Mouse (Mus musculus): ENCODE data around the gene Ivns1abp.
A peak's percentile ranks its signal among the peaks of the same experiment; 100 is the strongest.
"Not testable (repeated sequence)": the region's sequence is repeated elsewhere in the genome, so short reads cannot be mapped to it uniquely, and the experiment has no call there.

The Ivns1abp gene

DNA sequence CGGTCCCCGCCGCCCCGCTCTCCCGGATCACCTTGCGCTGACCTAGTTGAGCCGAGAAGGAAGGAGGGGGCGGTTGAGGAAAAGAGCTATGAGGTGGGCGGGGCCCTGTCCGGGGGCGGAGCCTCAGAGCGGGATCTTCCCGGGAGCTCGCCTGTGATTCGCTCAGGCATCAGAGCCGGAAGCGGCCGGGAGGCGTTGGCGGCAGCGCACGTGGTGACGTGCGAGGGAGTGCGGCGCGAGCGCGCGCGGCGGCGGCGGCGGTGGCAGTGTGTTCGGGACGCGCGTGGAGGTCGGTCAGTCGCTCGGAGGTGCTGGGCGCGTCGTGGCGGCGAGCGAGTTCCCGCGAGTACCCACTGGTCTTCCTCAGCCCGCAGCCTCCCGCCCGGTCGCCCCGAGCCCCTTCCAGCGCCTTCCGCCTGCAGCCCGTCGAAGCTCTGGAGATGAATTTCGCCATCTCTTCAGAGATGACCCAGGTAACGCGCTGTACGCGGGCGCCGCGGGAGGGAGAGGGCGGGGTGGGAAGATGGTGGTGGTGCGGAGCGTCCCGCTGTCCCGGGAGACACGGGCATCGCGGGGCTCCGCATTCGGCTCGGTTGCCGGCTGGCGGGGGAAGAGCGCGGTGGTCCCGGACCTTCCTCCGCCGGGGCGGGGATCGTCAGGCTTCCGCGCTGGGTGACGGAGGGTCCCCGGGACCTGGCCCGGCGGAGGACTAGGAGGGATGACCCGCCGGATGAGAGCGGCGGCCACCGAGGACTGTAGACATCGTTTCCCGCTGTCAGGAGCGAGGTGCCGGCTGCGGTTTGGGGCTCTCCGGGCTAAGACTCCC is at the start of gene Ivns1abp:
Gene Ivns1abp, plus strand, starts transcription at position 195 of the 826 bp plus-strand sequence.
- DNase-seq, result peak; percentile 99

DNA sequence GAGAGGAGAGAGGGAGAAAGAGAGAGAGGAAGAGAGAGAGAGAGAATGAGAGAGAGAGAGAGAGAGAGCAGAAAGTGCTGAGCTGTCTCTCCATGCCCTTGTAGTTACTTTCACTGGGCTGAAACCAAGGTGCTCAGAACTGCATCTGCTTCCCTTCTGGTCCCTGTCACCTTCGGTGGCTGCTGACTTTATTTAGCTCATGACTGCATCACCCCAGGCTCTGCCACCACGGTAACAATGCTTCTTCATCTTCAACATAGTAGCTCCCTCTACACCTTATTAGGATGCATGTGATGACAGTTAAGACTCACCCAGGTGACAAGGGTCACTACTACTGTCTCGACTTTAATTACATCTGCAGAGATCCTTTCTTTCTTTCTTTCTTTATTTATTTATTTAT is 48.8 kb upstream of the Ivns1abp start:
- no peak for DNase-seq

- no peak for DNase-seq
Measured at GRCm38 (mm10) chr1:151296621-151297020, 47.7 kb upstream of the Ivns1abp start.

DNA sequence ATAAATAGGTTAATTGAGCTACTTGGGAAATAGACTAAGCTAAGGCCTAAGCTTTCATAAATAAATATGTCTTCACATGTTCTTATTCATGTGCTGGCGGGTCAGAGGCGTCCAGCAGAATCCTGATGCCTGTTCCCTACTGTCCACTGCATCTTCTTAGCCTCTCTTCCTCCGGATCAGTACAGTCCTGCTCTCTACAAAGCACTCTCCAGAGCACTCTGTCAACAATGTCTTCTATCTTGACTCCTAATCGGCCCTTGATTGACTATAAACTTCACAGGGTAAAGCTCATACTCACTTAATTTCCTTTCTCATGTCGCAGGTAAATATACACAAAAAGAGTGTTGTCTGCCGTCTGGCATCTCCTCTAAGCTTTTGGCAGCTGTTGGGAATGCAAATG is 47.3 kb upstream of the Ivns1abp start:
- no peak for DNase-seq

DNA sequence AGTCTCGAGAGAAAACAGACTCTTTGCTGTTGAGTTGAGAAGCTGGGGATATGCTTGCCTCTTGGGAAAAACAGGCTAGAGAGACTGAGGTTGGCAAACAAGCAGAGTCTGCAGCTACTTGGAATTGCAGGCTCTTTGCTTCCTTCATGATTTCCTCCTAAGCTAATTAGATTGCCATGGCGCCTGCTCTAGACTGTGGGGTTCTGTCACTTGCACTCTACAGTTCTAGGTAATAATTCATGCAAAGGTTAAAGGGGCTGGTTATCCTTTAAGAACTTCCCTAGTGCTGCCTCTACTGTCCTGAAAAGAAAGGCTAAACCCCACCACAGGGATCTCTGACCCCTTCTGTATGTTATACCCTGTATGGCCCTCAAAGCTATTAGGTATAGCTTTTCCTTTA is 46.7 kb upstream of the Ivns1abp start:
- DNase-seq, result no peak

DNA sequence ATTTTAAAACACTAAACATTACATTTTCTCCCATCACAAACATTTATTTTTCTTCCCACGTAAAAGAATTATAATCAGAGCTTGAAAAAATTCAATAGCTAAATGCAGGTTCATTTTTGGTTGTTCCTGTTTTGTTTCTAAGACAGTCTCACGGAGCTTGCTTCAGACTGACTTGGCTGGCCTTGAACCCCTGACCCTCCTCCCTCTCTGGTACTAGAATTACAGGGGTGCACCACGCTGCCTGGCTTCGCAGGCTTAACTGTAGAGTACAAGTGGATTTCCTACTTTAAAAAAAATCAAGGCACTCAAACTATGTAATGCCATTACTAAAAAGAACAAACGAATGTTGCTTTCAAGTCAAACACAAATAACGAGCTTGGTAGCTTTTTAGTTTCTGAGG is 42.8 kb upstream of the Ivns1abp start:
- no peak for DNase-seq

DNA sequence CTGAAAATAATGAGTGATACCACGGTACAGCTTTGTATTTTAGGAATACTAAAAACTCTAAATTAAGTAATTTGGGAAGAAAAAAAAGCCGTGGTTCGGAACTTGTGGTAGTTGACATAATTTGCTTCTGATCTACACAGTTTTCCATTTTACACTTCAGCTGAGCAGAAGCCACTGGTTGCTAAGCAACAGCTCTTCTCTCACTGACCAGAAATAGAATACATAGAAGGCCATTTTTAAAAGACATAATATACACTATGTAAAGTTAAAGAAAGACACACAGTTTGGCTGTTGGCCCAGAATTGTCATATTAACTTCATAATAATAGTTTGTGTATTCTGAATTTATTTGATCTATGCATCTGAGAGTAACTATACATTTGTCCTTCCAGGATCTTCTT is 42.4 kb upstream of the Ivns1abp start:
- DNase-seq, result no peak

DNA sequence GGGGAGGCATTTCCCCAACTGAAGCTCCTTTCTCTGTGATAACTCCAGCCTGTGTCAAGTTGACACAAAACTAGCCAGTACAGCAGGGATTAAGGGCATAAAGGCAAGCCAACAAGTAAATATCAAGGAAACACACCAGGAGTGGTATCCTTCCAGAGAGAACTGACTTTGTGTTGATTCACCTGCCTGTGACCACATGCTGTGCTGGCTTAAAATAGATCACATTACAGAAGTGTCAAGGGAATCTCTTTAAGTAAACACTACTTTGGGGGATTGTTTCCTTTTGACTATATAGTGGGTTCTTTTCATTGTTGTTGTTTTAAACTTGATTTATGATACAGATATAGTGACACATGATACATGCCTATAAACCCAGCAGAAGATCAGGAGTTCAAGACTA is 41.0 kb upstream of the Ivns1abp start:
- no peak for DNase-seq

- not testable (repeated sequence) for DNase-seq
Measured at GRCm38 (mm10) chr1:151305001-151305400, 39.3 kb upstream of the Ivns1abp start.

DNA sequence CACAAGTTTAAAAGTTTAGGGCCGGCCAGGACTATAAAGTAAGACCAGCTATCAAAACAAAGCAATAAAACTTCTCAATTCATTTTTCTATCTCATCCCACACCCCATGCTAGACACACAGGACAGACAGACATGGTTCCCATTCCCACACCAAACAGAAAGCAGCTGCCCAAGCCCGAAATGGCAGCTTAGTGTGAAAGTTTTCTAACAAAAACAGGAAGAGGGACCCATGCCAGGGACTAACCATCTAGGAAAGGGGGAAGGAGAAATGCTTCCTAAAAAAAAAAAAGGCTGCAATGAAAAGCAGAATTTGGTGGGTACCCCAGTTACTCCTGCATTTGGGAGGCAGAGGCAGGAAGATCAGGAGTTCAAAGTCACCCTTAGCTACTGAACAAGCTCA is 37.2 kb upstream of the Ivns1abp start:
- DNase-seq, result no peak

DNA sequence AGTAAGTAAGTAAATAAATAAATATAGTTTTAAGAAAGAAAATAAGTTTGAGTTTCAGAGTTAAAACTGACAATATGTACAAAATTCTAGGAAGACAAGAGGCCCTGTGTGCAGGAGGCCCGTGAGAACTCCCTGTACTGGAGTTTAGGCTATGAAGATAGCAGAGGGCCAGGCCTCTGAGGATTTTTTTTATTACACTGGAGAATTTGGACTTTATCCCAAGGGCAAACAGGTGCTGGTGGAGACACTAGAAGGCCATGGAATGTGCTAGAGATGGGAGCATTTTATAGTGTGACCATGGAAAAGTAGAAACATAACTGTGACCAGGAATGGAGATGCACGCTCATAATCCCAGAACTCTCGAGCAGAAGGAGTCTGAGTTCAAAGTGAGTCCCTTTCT is 36.5 kb upstream of the Ivns1abp start:
- peak in 1 of 2 experiments; percentile 45 for DNase-seq

GRCm38 (mm10) chr1:151308508-151308907 is 35.8 kb upstream of the Ivns1abp start:
- no peak for DNase-seq

DNA sequence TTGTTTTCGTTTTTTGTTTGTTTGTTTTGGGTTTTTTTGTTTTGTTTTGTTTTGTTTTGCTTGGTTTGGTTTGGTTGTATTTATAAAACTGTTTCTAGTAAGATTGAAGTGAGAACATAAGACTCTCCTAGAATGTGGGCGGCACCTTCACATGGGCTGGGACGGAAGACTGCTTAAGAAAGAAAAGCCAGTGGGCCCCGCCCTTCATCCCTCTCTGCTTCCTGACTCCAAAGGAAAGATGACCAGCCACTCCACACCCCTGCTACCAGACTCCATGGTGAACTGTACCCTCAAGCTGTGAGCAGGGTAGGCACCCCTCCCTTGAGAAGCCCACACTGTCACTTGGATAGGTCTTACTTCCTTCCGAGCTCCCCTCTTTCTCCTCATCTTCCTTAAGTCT is 33.8 kb upstream of the Ivns1abp start:
- no peak for DNase-seq

DNA sequence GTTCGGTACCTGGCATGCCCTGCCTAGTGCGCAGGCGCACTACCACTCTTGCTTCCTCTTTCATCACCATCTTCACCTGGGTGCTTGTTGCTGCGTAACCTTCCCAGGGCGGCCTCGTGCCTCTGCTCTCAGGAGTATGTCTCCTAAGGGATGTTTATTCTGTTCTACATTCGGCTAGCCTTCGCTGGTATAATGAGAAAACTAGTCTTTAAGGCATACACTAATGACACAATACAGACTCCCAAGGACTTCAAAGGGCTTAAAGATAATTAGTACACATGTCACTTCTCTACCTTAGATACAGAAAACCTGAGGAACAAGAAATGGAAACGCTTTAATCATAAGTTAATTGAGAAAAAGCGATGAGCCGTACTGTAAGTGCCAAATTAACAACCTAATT is 32.9 kb upstream of the Ivns1abp start:
- DNase-seq, result no peak

DNA sequence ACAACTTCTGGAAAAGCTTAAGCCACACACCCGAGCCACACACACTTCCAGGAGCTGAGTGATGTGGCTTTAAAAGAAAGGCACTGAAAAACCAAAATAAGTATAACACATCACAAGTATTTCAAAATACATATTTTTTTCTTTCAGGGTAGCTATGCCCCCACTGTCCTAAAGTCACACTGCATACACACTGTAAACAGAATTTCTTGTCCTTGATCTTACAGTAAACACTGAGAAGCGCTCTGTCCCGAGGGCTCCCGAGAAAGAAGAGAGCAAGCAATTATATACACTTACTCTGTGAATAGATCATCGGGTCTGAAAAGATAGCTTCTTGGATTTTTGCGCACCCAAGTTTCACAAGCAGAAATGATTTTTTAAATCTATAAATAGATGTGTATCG is 25.0 kb upstream of the Ivns1abp start:
- DNase-seq, result no peak

GRCm38 (mm10) chr1:151320408-151320807 is 23.9 kb upstream of the Ivns1abp start:
- no peak for DNase-seq

DNA sequence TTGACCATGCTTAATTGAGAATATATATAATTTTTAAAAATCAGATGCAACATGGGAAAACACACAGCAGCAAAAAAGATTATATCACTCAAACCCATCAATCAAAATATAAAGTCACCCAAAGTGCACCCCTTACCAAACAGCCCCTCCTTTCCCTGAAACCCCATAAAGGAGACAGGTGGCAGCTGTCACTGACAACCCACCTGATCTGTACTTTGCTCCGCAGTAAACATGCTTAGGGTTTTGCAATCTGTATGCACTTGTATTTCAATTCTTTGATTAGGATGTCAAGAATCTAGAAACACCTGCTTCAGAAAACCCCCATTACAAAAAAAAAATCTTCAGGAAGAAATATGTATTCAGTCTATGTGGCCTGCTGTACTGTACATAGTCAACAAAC is 18.9 kb upstream of the Ivns1abp start:
- DNase-seq, result no peak

GRCm38 (mm10) chr1:151328341-151329097 is 15.8 kb upstream of the Ivns1abp start:
- DNase-seq, result peak in 1 of 2 experiments; percentile 56

DNA sequence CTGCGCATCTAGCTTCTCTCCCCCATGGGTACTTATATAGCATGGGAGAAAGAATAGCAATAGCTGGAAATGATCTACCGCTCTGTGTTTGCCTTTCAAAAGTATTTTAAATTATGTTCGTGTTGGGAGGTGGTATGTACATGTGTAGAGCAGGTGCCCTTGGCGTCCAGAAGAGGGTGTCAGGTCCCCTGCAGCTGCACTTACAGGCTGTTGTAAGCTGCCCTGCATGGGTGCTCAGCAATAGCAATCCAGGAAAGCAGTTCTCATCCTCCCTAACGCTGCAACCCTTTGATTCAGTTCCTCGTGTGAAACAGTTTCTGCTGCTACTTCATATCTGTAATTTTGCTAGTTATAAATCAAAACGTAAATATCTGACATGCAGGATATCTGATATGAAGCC is 14.7 kb upstream of the Ivns1abp start:
- no peak for DNase-seq

DNA sequence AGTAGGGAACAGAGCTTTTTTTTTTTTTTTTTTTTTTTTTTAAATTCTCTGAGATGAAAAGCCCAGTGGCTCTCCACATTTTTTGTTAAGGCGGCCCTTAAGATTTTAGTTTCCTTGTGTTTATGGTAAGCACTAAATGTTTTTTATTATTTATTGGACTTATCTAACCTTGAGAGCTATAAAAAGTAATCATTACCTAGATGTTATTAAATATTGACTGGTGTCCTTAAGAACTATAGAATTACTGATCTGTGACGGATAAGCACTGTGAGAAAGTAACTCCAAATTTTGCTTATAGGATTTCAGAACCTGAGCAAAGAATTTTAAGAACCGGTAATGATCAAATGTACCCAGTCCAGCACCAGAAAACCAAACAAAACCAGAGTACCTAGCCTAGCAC is 11.5 kb upstream of the Ivns1abp start:
- DNase-seq, result no peak

GRCm38 (mm10) chr1:151338234-151338633 is 6.0 kb upstream of the Ivns1abp start:
- DNase-seq, result no peak

DNA sequence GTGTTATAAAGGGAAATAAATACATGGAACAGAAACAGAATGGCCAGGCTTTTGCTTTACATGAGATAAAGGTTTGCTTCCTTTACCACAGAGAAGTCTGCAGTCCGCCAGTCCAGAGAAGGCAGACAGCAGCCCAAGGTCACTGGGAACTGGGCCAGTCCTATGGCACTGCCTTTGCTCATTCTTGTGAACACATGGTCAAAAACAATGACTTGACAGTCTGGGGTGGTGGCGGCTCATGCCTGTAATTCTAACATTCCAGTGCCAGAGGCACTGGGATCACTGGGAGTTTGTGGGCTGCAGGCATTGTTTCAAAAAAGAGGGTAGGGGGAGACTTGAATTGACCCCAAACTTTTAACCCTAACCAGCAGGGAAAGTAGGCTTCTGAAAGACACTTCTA is 5.3 kb upstream of the Ivns1abp start:
- peak; percentile 81 to 86 for DNase-seq

DNA sequence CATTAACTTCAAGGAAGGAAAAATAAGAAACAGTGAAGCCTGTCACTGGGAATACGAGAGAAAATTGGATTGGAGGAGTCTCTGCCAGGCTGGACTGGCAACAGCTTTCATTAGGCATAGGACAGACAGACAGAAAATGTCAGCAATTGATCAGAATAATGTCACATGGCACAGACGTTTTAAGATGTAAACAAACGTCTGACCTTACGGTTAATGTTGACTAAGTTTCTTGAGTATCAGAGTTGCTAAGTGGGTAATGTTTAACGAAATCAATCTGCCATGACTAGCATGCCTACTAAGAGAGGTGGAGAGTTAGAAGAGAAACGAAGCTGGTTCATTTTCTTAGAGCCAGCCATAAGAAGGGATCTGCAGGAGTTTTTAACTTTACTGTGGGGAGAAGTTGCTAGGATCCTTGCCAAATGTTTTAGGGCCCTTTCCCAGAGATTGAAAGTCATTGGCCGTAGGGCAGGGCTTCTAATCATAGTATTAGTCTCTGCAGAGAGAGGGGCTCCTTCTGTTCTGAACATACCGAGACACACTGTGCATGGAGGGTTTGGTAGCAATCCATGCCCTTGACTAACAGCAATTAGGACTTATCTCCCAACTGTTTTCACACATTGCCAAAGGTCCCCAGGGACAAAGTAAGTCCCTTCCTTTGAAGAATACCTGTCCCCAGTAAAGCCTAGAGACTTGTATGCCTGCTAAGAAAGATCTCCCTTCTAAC is 2.8 kb upstream of the Ivns1abp start:
- no peak for DNase-seq

GRCm38 (mm10) chr1:151342311-151342710 is 2.0 kb upstream of the Ivns1abp start:
- no peak for DNase-seq

Data from kidney, postnatal 25 days (tissue).